Mouse (Mus musculus): ENCODE data around the gene Gm2696. TPM values are rescaled to one million over a fixed set of nuclear protein-coding genes. Genes with fewer than 3 reads are reported as not detected.

The Gm2696 gene
- polyA plus RNA-seq, 2 experiments = not detected

GRCm38 (mm10) chr10:77804095-77804494 lies 10.4 kb upstream of the Gm2696 start:
- Histone ChIP-seq H3K36me3 (replicated peaks; ENCODE audit: control insufficient read depth, insufficient read depth, low read depth) (no peaks in the 10 kb centered on the region), H3K27ac (no peak overlapping the region), H3K9me3 (ENCODE audit: control insufficient read depth, low read length) (no peaks in the 10 kb centered on the region), H3K4me3 (ENCODE audit: insufficient read depth in 1 of 2, low read depth in 2 of 2, low read length in 2 of 2) (no peak overlapping the region), H3K4me1 (replicated peaks; ENCODE audit: control insufficient read depth in 2 of 2, insufficient read depth in 2 of 2, low read length in 1 of 2) (no peaks in the 10 kb centered on the region), H3K9ac (replicated peaks) (no peak overlapping the region), H3K4me2 (ENCODE audit: low read depth) (no peak overlapping the region), H3K27me3 (ENCODE audit: control insufficient read depth, insufficient read depth, low read length) (no peaks in the 10 kb centered on the region)
- 40% methylated on average over 3 of the region's 3 CpGs for WGBS (ENCODE audit: insufficient replicate concordance)
- ATAC-seq (ENCODE audit: insufficient read depth) (no peak), DNase-seq (ENCODE audit: low read depth in 3 of 3, low spot score in 3 of 3) (no peak)
- no peak for TF ChIP-seq EP300 (IDR thresholded peaks at IDR 0.05; ENCODE audit: low read depth)
- TF ChIP-seq CTCF (IDR thresholded peaks at IDR 0.05; ENCODE audit: low read depth) = no peak

- H3K36me3 ChIP-seq (replicated peaks; ENCODE audit: control insufficient read depth, insufficient read depth, low read depth) = no peaks in the 10 kb centered on the region
- 59% methylated on average over 5 of the region's 5 CpGs for WGBS (ENCODE audit: insufficient replicate concordance)
- no peak within 1 kb of the TSS for H3K4me2 ChIP-seq (ENCODE audit: low read depth)
- no peaks in the 10 kb centered on the region for H3K9me3 ChIP-seq (ENCODE audit: control insufficient read depth, low read length)
- TF ChIP-seq CTCF (IDR thresholded peaks at IDR 0.05; ENCODE audit: low read depth) (no peak), EP300 (IDR thresholded peaks at IDR 0.05; ENCODE audit: low read depth) (no peak)
- H3K27me3 ChIP-seq (ENCODE audit: control insufficient read depth, insufficient read depth, low read length) = no peaks in the 10 kb centered on the region
- H3K4me3 ChIP-seq (ENCODE audit: insufficient read depth in 1 of 2, low read depth in 2 of 2, low read length in 2 of 2) = no peak within 1 kb of the TSS
- no peak within 1 kb of the TSS for H3K27ac ChIP-seq
- DNase-seq (ENCODE audit: low read depth in 3 of 3, low spot score in 3 of 3) (no peak), ATAC-seq (ENCODE audit: insufficient read depth) (no peak)
- no peak within 1 kb of the TSS for H3K9ac ChIP-seq (replicated peaks)
- no peaks in the 10 kb centered on the region for H3K4me1 ChIP-seq (replicated peaks; ENCODE audit: control insufficient read depth in 2 of 2, insufficient read depth in 2 of 2, low read length in 1 of 2)
These were observed 2.7 kb upstream of the Gm2696 start, which contains the start of gene Gm9507 for GRCm38 (mm10) chr10:77811743-77812142. Gene Gm9507 (minus strand): TSS chr10:77811843.

- Histone ChIP-seq H3K4me2 (ENCODE audit: low read depth) (no peak overlapping the region), H3K27me3 (ENCODE audit: control insufficient read depth, insufficient read depth, low read length) (no peaks in the 10 kb centered on the region), H3K27ac (no peak overlapping the region), H3K4me3 (ENCODE audit: insufficient read depth in 1 of 2, low read depth in 2 of 2, low read length in 2 of 2) (no peak overlapping the region), H3K4me1 (replicated peaks; ENCODE audit: control insufficient read depth in 2 of 2, insufficient read depth in 2 of 2, low read length in 1 of 2) (no peaks in the 10 kb centered on the region), H3K9ac (replicated peaks) (no peak overlapping the region), H3K9me3 (ENCODE audit: control insufficient read depth, low read length) (no peaks in the 10 kb centered on the region), H3K36me3 (replicated peaks; ENCODE audit: control insufficient read depth, insufficient read depth, low read depth) (no peaks in the 10 kb centered on the region)
- TF ChIP-seq EP300 (IDR thresholded peaks at IDR 0.05; ENCODE audit: low read depth) (no peak), CTCF (IDR thresholded peaks at IDR 0.05; ENCODE audit: low read depth) (peak; percentile 75)
- WGBS (ENCODE audit: insufficient replicate concordance) = 17% methylated on average over 5 of the region's 5 CpGs
- DNase-seq (ENCODE audit: low read depth in 3 of 3, low spot score in 3 of 3) (no peak), ATAC-seq (ENCODE audit: insufficient read depth) (no peak)
These were observed 1.0 kb downstream of the Gm2696 start for GRCm38 (mm10) chr10:77815514-77815913.

- no peak overlapping the region for H3K4me3 ChIP-seq (ENCODE audit: insufficient read depth in 1 of 2, low read depth in 2 of 2, low read length in 2 of 2)
- H3K9ac ChIP-seq (replicated peaks) = no peak overlapping the region
- H3K9me3 ChIP-seq (ENCODE audit: control insufficient read depth, low read length) = no peaks in the 10 kb centered on the region
- DNase-seq (ENCODE audit: low read depth in 3 of 3, low spot score in 3 of 3) (no peak), ATAC-seq (ENCODE audit: insufficient read depth) (no peak)
- no peak for TF ChIP-seq EP300 (IDR thresholded peaks at IDR 0.05; ENCODE audit: low read depth)
- H3K4me1 ChIP-seq (replicated peaks; ENCODE audit: control insufficient read depth in 2 of 2, insufficient read depth in 2 of 2, low read length in 1 of 2) = no peaks in the 10 kb centered on the region
- no peaks in the 10 kb centered on the region for H3K27me3 ChIP-seq (ENCODE audit: control insufficient read depth, insufficient read depth, low read length)
- whole genome bisulfite sequencing (ENCODE audit: insufficient replicate concordance) = 82% methylated on average over 4 of the region's 4 CpGs
- H3K4me2 ChIP-seq (ENCODE audit: low read depth) = no peak overlapping the region
- no peak overlapping the region for H3K27ac ChIP-seq
- H3K36me3 ChIP-seq (replicated peaks; ENCODE audit: control insufficient read depth, insufficient read depth, low read depth) = no peaks in the 10 kb centered on the region
These were observed 4.0 kb downstream of the Gm2696 start for GRCm38 (mm10) chr10:77818523-77818922.

GRCm38 (mm10) chr10:77819203-77819602 lies 4.7 kb downstream of the Gm2696 start:
- no peak overlapping the region for H3K27ac ChIP-seq
- no peak overlapping the region for H3K4me3 ChIP-seq (ENCODE audit: insufficient read depth in 1 of 2, low read depth in 2 of 2, low read length in 2 of 2)
- TF ChIP-seq EP300 (IDR thresholded peaks at IDR 0.05; ENCODE audit: low read depth) (no peak), CTCF (IDR thresholded peaks at IDR 0.05; ENCODE audit: low read depth) (no peak)
- no peak overlapping the region for H3K9ac ChIP-seq (replicated peaks)
- ATAC-seq (ENCODE audit: insufficient read depth) (no peak), DNase-seq (ENCODE audit: low read depth in 3 of 3, low spot score in 3 of 3) (no peak)
- H3K4me2 ChIP-seq (ENCODE audit: low read depth) = no peak overlapping the region
- 40% methylated on average over 4 of the region's 4 CpGs for WGBS (ENCODE audit: insufficient replicate concordance)
- H3K36me3 ChIP-seq (replicated peaks; ENCODE audit: control insufficient read depth, insufficient read depth, low read depth) = no peaks in the 10 kb centered on the region
- no peaks in the 10 kb centered on the region for H3K4me1 ChIP-seq (replicated peaks; ENCODE audit: control insufficient read depth in 2 of 2, insufficient read depth in 2 of 2, low read length in 1 of 2)
- no peaks in the 10 kb centered on the region for H3K27me3 ChIP-seq (ENCODE audit: control insufficient read depth, insufficient read depth, low read length)
- no peaks in the 10 kb centered on the region for H3K9me3 ChIP-seq (ENCODE audit: control insufficient read depth, low read length)
